Mouse (Mus musculus): ENCODE measurements at regions not wholly inside any gene's neighbourhood (a gene's known extent, or its start where the extent isn't known, plus 50 kb on each side); places are given as distances from the start of the nearest gene placed in this dataset.
A peak's percentile ranks its signal among the peaks of the same experiment; 100 is the strongest.

DNA sequence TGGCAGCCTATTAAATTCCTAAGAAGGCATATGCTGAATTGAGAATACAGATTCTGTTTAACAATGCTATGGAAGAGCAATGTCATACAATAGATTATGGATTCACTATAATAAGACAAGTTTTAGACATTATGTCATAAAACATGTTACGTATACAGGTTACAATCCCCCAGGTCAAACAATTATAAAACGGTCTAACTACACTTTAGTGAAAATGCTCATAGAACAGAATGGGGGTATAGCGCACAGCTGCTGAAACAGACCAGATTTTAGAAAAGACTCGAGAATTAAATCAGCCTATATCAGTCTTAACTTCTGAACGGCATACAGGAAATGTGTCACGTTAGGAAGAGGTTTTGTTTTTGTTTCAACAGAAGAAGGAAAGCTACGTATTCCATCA lies 660.5 kb upstream of the Sel1l start:
- no peak for DNase-seq (ENCODE audit: low spot score)

DNA sequence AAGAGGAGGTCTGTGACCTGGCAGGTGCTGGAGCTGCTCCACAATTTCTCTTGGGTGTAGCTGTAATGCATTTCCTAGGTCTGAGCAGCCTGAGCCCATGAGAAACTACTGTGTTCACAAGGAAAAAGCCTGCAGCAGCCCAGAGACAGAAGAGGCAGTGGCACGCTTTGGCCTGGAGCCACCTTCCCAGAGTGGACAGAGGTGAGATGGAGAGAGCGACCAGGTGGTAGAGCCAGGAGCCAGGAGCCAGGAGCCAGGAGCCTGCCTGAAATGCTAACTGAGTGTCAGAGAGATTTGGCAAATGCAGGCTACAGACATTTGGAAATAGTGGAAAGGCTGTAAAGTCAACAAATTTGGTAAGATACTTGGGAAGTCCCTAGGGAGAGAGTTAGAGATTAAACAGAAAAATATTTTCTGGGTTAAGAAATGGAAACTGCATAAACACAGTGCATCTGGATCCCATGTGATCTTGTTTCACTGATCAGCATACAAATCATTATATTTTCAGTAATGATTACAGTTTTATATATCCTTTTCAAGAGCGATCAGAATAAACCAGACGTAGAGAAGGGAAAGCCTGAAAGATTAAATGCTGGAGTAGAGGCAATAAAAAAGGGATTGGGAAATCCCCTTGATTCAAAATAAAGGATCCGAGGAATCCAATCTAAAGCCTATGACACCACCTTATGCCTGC lies 660.0 kb upstream of the Sel1l start:
- DNase-seq (ENCODE audit: low spot score) = no peak

DNA sequence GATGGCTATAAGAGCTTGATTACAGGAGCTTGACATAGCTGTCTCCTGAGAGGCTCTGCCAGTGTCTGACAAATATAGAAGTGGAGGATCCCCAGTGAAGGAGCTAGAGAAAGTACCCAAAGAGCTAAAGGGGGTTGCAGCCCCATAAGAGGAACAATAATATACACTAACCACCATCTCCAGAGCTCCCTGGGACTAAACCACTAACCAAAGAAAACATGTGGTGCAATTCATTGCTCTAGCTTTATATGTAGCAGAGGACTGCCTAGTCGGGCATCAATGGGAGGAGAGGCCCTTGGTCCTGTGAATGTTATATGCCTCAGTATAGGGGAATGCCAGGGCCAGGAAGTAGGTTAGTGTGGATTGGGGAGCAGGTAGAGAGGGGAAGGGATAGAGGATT lies 635.0 kb upstream of the Sel1l start:
- no peak for DNase-seq (ENCODE audit: low spot score)

DNA sequence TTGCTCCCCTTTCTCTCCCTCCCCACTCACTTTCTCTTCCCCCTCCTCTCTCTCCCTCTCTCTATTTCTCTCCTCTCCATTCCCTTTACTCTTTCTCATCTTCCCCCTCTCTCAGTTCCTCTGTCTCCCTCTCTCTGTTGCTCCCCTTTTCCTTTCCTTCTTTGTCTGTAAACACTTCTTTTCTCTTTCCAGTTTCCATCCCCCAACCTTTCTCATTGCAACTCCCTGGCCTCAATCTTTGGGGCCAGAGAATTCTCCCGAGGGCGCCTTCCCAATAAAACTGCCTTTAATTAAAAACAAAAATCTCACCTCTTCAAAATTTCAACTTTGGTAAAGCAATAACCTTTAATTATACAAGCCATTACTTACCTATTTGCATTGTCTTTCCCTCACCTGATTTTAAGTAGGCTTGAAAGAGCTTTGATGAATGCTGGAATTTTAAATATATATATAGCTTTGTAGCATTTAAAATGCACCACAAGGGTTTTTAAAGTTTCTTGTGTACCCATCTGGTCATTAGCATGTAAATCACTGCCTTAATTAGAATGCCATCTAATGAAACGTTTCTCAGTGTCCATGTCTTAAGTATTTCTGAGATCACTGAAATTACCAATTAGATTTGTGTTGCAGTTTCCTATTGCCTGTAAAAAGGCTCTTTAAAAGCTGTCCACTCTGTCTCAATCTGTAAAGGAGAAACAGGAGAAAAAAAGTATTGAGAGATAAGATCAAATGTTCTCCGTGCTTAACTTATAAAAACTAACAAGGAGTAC lies 625.5 kb upstream of the Sel1l start:
- DNase-seq (ENCODE audit: low spot score) = no peak

DNA sequence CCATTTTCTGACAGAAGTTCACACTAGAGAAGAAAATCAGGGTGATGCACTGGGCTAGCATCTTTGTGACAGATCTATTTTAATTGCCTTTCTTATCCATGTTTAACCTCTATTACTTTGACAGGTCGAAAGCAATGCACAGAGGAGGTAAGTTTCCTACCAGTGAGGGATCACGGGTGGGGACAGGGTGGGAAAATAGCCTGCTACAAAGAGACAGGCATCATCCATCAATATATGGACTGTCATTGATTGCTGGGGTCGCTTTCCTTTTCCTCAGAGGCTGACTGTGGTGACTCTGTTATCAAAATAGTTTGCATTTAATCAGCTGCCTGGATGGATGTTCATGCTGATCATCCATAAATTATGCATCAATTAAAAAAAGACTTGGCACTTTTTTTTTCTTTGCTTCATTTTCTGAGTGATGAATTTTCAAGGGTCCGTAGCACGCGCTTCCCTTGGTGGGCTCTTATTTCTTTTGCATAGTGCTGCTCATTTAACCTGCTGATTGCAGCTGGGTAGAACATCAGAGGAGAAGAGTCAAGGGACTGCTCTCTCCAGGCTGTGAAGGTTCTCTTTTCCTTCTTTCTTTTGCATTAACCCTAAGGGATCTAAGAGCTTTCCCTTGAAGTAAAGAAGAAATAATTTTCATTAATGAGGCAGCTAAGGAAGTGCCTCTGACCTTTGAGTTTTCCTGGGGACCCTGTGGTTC lies 602.3 kb upstream of the Sel1l start:
- DNase-seq (ENCODE audit: low spot score) = no peak

DNA sequence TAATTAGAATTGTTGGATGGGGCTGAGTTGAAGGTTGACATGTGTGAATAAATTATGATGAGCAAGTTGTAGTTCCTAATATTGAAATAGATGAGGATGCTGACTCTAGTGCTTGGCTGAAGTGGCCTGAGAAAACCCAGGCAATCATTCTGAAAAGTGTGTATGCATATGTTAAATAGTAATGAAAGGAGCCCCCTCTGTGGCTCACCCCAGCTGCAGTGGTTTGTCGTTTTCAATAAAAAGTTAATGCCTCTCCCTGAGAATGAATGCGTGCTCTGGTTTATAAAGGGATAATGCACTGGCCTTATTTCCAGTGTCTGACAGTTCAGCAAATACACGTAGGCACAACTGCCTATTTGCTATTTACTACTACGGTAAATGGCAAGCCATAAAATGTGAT lies 569.5 kb upstream of the Sel1l start:
- no peak for DNase-seq (ENCODE audit: low spot score)

DNA sequence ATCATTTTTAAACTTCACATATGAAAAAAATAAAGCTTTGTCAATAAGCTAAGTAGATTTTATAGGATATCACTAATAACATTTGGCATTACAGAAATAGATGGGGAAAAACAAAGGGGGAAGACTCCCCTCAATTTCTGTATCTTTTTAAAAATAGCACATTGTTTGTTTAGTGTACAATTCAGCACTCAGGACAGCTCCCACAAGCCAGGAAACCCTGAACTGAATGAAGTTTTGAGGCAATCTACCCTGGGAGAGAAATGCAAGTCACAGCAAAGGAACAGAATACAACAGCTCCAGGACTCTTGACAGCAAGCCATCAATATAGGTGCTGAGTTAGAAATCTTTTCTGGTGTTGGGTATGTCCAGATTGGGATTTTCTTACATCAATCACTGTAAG lies 556.5 kb upstream of the Sel1l start:
- no peak for DNase-seq (ENCODE audit: low spot score)

DNA sequence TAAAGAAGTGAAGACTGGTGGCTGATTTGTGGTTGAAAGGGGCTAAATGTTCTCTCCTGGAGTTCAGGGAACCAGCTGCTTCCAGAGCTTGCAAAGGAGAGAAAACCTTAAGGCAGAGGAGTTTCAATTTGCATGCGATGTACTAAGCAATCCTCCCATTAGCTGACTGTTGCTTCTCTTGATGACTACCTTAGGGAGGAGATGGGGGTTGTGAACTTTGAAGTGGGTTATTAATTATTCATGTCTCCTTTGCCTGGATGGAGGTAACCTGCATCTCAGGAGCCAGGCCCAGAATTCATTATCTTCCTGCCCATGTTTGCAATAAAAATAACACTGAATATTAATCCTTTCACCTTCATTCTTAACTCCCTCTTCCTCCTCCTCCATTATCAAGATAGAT lies 552.0 kb upstream of the Sel1l start:
- no peak for DNase-seq (ENCODE audit: low spot score)

DNA sequence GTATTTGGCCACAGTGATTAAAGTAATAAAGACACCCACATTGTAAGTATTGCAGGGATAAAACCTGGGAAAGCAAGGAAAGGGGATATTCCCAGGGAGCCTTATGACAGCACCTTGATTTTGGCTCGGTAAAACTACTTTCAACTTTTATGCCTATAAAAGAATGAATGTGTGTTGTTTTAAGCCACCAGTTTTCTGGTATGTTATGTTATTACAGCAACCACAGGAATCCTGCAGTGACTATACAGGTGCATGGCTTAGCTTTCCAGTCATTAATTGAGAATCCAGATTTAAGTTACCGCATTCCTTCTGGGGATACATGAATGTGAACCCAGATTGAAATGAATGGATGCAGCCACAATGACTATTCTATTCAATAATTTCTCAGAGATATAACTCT lies 537.2 kb upstream of the Sel1l start:
- DNase-seq (ENCODE audit: low spot score) = no peak

DNA sequence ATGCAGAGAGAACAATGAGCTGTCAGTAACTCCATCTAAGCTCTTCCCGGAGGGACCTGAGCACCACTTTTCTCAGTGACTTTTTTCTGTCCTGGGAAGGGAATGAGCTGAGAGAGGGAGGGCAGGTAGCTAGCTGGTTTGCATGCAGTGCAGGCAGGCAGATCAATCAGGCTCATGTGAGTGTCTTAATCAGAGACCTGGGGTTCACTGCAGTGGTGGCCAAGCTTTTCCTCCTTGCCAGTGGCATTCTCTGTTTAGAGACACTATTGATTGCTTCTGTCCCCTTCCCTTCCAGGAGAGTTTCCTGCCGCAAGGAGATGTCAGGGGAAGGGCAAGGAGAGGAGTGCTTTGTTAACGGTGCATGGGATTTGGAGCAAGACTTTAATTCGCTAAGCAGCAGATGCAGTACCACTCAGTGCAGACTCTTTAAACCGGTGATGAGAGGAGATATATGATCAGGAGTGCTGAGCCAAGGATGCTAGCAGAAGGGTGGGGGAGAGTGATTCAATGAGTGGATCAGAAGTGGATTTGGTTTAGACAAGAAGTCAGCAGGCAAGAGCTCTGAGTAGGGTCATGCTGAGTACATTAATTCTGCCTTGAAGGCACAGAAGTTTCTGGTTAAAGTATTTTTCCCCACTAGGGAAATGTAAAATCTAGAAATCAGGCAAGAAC lies 535.4 kb upstream of the Sel1l start:
- no peak for DNase-seq (ENCODE audit: low spot score)

DNA sequence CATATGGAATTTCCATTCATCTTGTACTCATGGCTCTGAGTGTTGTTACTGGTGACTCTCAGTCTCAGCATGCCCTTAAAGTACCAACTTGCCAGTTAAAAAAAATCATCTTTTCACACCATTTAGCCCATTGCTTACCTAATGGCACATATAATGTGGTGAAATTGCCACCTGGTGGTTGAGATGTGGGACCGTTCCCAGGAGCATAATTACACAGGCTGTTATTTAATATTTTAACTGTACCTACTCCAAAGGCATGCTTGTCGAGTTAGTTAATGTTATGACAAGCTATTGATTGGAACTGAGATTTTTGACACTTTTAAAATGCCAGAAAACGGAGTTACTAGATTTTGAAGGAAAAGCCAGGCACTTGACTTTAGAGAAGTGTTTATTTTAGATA lies 530.2 kb upstream of the Sel1l start:
- DNase-seq (ENCODE audit: low spot score) = no peak

DNA sequence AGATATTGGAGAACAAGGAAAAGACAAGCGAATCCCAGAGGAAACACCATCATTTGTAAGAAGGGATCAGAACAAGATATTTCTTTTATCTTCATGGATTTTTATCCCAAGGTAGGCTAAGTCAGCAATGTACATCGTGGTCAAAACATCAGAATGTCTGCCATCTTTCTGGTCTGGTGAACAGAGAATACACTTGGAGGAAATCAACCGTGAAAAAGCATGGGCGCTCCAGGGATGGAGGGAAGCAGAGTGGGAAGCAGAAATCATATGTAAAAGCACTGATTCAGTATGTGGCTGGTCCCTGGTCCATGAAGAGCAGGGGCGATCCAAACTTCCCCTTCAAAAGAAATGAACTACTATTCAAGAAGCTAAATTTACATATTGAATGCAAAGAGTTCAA lies 517.0 kb upstream of the Sel1l start:
- DNase-seq (ENCODE audit: low spot score) = no peak

DNA sequence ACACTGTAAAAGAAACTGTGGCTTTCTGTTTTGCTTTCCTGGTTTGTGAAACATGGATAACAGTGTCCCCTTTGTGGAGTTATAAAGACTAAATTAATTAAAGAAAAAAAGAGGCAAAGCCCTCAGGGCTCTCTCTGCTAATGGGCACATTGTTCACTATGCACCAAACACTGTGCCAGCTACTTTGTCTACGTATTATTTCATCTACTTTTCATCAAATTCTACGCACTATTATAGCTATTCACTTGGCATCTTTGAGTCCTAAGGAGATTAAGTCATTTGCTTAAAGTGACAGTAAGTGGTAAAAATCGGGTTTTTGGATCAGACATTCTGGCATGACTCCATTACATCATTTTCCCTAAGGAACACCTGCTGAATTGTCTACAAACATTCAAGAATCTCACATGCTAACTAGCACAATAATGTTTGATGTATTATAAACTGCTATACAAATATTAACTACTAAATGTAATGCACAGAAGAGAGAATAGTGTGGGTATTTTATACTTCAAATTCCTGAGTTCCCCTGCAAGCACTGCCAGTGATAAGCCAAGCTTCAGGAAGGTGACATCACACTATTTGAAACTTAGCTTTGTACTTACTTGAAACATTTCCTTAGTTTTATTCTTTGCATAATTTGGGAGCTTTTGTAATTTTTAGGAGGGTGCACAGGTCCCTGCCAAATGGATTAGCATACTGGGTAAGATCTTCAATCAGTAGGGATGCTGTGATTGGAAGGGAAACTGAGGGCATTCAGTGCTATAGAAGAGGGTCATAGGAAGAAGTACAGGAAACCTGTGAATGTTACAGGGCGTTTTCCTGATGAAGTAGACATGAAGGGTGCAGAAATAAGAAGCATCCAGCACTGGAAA lies 504.7 kb upstream of the Sel1l start:
- DNase-seq (ENCODE audit: low spot score) = no peak

DNA sequence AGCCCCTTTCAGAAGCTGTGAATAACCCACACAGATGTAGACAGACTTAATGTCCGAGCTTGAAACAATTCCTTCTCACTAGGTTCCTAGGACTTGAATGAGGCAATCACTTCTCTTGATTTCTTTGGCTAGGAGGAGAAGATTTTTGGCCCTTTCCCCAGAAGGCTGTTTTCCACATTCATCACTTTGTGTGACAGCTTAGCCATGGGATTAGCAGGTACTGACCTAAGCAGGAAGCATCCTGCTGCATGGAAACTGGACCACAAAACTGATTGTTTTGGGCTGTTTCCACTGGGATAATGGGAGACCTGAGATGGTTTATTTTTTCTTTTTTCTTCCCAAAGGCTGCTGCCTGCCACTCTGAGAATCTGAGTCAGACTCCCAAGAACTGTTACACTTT lies 469.3 kb upstream of the Sel1l start:
- no peak for DNase-seq (ENCODE audit: low spot score)

DNA sequence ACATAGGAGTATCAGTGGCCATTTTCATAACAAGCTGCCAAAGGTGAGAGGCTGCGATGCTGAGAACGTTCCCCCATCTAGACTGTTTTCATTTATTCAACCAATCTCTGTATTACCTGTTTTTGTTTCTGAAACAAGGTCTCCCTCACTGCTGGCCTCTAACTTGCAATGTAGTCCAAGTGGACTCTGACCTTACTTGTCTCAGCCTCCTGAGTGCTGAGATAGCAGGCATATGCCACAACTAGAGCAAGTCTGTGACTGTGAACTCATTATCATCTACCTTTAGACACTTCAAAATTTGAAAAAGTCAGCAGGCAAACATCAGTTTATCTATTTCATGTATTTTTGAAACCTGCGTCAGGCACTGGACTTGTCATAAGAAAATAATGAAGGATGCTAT lies 468.7 kb upstream of the Sel1l start:
- DNase-seq (ENCODE audit: low spot score) = no peak

DNA sequence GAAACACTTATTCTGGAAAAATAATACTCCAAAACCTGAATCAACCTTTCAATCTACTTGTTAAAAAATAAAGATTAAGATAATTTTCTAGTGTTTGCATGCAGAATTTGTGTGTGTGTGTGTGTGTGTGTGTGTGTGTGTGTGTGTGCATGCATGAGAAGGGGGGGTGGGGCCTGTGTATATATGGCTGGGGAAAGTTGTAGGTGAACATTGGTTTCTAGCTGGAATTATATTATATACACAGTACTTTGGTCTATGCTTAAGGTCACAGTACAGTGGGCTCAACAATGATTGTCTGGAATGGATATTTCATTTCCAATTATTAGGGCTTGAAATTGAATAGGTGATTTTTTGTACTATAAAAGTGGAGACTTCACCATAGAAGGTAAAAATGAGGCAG lies 467.3 kb upstream of the Sel1l start:
- DNase-seq (ENCODE audit: low spot score) = no peak

DNA sequence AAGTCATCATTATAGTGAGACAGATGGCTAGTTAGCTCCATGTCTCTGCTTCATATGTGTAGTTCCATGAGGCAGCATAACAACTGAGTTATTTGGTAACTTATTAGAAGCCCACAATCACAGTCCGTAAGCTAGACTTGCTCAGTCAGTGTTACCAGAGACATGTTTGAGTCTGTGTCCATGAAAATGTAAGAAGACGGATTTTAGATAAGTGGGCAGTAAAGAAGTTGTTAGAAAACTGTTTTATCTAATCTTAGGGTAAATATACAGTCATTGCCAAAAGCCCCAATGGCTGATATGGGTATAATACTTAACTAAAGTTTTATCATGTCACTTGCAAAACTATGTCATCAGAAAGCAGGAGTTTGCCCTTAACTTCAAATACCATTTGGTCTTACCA lies 466.9 kb upstream of the Sel1l start:
- DNase-seq (ENCODE audit: low spot score) = no peak

DNA sequence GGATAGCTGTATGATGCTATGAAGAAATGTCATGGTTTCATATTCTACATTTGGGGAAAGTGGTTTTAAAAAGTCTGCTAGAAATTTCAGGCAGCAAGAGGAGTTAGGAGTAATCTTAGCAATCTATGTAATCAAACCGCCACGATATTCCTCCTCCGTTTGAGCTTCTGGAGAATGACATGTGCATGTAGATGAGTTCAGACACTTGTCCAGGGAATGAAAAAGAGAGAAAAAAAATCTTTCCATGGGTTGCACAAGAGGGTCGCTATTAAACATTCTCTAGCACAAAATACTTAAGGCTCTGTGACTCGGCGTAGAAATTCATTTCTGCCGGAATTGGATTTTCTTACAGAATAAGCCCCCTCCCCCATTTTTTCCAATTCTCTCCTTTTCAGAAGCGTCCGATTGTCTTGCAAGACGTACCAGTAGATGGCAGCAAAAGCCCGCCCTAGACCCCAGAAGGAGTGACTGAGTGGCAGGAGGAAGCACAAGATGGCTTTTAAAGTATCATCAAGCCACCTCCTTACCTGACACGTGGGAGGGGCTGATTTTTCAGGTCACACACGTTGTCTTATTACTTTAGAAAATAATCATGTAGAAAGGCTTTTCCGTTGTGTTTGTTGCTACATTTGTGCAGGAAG lies 454.1 kb upstream of the Sel1l start:
- peak; percentile 76 for DNase-seq (ENCODE audit: low spot score)

DNA sequence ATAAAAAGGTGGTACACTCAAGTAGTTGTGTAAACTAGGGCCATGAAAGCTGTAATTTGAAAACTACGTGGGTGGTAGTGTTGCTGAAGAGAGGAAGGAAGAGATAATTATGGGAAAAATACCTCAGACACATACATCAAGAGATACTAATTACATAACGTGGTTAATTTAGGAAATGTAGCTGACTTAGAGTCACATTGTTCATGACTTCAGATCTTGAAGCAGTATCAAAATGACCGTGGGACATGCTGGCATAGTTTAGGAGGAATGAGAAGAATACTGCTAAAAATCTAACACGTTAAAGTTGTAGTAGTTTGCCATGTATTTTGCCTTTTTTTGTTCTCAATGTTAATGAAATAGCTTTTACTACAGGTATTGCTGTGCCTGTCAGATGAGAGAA lies 445.9 kb upstream of the Sel1l start:
- DNase-seq (ENCODE audit: low spot score) = no peak

DNA sequence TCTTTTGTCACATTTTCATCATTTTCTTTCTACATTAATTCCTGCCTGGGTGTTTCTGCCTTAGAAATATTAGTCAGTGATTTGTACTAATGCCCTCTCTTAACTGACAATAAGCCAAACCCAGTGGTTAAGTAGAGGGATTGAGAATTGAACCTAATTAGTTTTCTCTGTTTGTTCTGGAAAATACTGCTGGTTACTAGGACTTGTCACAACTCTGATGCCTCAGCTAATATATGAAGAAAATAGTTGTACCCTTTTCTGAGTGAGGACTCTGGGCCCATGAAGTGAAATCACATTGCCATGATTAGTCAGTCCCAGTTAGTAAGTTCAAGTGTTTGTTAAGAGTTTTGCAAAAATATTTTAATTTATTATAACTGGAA lies 444.4 kb upstream of the Sel1l start:
- DNase-seq (ENCODE audit: low spot score) = no peak

Measured in testis, postnatal 10 days (tissue).